Mouse (Mus musculus): ENCODE results near the gene Rasgrp2.

Rasgrp2 gene

GRCm38 (mm10) chr19:6407816-6408510, 8.8 kb downstream of the Rasgrp2 start:
- no peak for DNase-seq (ENCODE audit: low spot score in 2 of 2)

GRCm38 (mm10) chr19:6408749-6409148, 9.6 kb downstream of the Rasgrp2 start:
- DNase-seq (ENCODE audit: low spot score in 2 of 2) = no peak

- DNase-seq (ENCODE audit: low spot score in 2 of 2) = no peak
Measured at GRCm38 (mm10) chr19:6409176-6409575, 10.0 kb downstream of the Rasgrp2 start.

GRCm38 (mm10) chr19:6409936-6410335, 10.8 kb downstream of the Rasgrp2 start:
- no peak for DNase-seq (ENCODE audit: low spot score in 2 of 2)

GRCm38 (mm10) chr19:6412798-6413197, 13.7 kb downstream of the Rasgrp2 start:
- no peak for DNase-seq (ENCODE audit: low spot score in 2 of 2)

- no peak for DNase-seq (ENCODE audit: low spot score in 2 of 2)
Measured at GRCm38 (mm10) chr19:6415454-6415853, 16.3 kb downstream of the Rasgrp2 start.

- no peak for DNase-seq (ENCODE audit: low spot score in 2 of 2)
Measured at GRCm38 (mm10) chr19:6416124-6416770, 17.1 kb downstream of the Rasgrp2 start.

- no peak for DNase-seq (ENCODE audit: low spot score in 2 of 2)
Measured at GRCm38 (mm10) chr19:6416894-6417761, 18.0 kb downstream of the Rasgrp2 start.

GRCm38 (mm10) chr19:6418233-6418879, 19.2 kb downstream of the Rasgrp2 start, which contains the start of gene Nrxn2:
TSS of gene Nrxn2 (plus strand) at chr19:6418731.
- peak; percentile 70 to 87 for DNase-seq (ENCODE audit: low spot score in 2 of 2)

GRCm38 (mm10) chr19:6418984-6419692, 20.0 kb downstream of the Rasgrp2 start:
- peak in 1 of 2 experiments; percentile 13 for DNase-seq (ENCODE audit: low spot score in 2 of 2)

GRCm38 (mm10) chr19:6419805-6420310, 20.7 kb downstream of the Rasgrp2 start:
- DNase-seq (ENCODE audit: low spot score in 2 of 2) = no peak

- DNase-seq (ENCODE audit: low spot score in 2 of 2) = no peak
Measured at GRCm38 (mm10) chr19:6420481-6421210, 21.5 kb downstream of the Rasgrp2 start.

GRCm38 (mm10) chr19:6421211-6421590, 22.1 kb downstream of the Rasgrp2 start:
- DNase-seq (ENCODE audit: low spot score in 2 of 2) = no peak

GRCm38 (mm10) chr19:6422014-6422413, 22.9 kb downstream of the Rasgrp2 start:
- DNase-seq (ENCODE audit: low spot score in 2 of 2) = no peak

- DNase-seq (ENCODE audit: low spot score in 2 of 2) = no peak
Measured at GRCm38 (mm10) chr19:6423241-6423640, 24.1 kb downstream of the Rasgrp2 start.

- DNase-seq (ENCODE audit: low spot score in 2 of 2) = no peak
Measured at GRCm38 (mm10) chr19:6424137-6424881, 25.2 kb downstream of the Rasgrp2 start.

- DNase-seq (ENCODE audit: low spot score in 2 of 2) = no peak
Measured at GRCm38 (mm10) chr19:6425595-6425994, 26.5 kb downstream of the Rasgrp2 start.

GRCm38 (mm10) chr19:6426703-6427500, 27.8 kb downstream of the Rasgrp2 start:
- DNase-seq (ENCODE audit: low spot score in 2 of 2) = peak in 1 of 2 experiments; percentile 26
